Mouse (Mus musculus): ENCODE data around the gene Klk4.

- TF ChIP-seq POLR2A (IDR thresholded peaks at IDR 0.05; ENCODE audit: extremely low read depth, insufficient read depth, low read length) (no peak), CTCF (IDR thresholded peaks at IDR 0.05; ENCODE audit: extremely low read depth, insufficient read depth, low read length) (no peak)
Measured at GRCm38 (mm10) chr7:43856307-43856706, 24.7 kb upstream of the Klk4 start.
